ENCODE assay signal across 9 mouse cellular contexts in genomic region chr11:49251380-49251761, GRCm38 (mm10). TPM values are rescaled to one million over a fixed set of nuclear protein-coding genes. Genes with fewer than 3 reads are reported as not detected.
DNase-seq lines count a peak whose midpoint lies in the region; ATAC-seq and TF ChIP-seq lines count a peak whose summit lies in the region.
"Had no signal": no experiment of that assay in that cellular context is flagged by ENCODE, and none has a peak within 500 bp of the region (broad histone marks: within the 10 kb centered on the region; RNA-seq: fewer than 3 reads in every experiment).

No protein-coding gene starts in this region.

- peaks cover 26% of the 10 kb centered on the region for H3K4me1 ChIP-seq in heart, embryonic 11.5 days (ENCODE audit: control insufficient read depth, insufficient read depth, low read length)
- peaks cover 13 to 76% of the 10 kb centered on the region in 2 experiments for H3K4me1 ChIP-seq in CH12.LX (ENCODE audit: control insufficient read depth in 1 of 2, insufficient read depth in 2 of 2)
- H3K4me1 ChIP-seq in forebrain, postnatal 0 days (ENCODE audit: insufficient read depth) = peaks cover 11% of the 10 kb centered on the region

- H3K4me2 ChIP-seq in heart, embryonic 11.5 days = peak overlapping the region; percentile 85
- peak overlapping the region; percentile 55 for H3K4me2 ChIP-seq in CH12.LX (ENCODE audit: insufficient read depth, low read depth, poor library complexity, severe bottlenecking)
- peak overlapping the region; percentile 75 for H3K4me2 ChIP-seq in forebrain, postnatal 0 days (ENCODE audit: low read depth)

- dilution Hi-C loops in CH12.LX (cut with MboI; ENCODE audit: extremely low pct_ligation_motif_present, extremely low pct_unique_long_range_greater_than_20kb, low sequenced_read_pairs) = no loop called here

- TF ChIP-seq CTCF in CH12.LX (conservative IDR thresholded peaks at IDR 0.05 in 1 of 2, IDR thresholded peaks at IDR 0.05 in 1 of 2; ENCODE audit: low read depth in 2 of 2, low read length in 2 of 2) = no peak
- TF ChIP-seq CTCF in forebrain, postnatal 0 days (IDR thresholded peaks at IDR 0.05; ENCODE audit: low read depth) = no peak

- DNase-seq in heart, adult 18-20 months = no peak
- DNase-seq in CH12.LX (ENCODE audit: extremely low read depth) = no peak
- DNase-seq in forebrain, postnatal 0 days = no peak
- DNase-seq in left cerebral cortex, adult 8-10 months (ENCODE audit: low spot score in 2 of 2) = no peak
- no peak for DNase-seq in cerebellum, postnatal 14 days
- DNase-seq in adrenal gland, postnatal 36 days = no peak

- TF ChIP-seq EP300 in CH12.LX (IDR thresholded peaks at IDR 0.05; ENCODE audit: low read length) = peak; percentile 32; the same call in 1 of the 2 replicates

- H3K27me3 ChIP-seq in heart, embryonic 11.5 days (ENCODE audit: control insufficient read depth, insufficient read depth, low read length) = no peaks in the 10 kb centered on the region
- no peaks in the 10 kb centered on the region for H3K27me3 ChIP-seq in CH12.LX (replicated peaks)
- no peaks in the 10 kb centered on the region for H3K27me3 ChIP-seq in forebrain, postnatal 0 days (ENCODE audit: insufficient read depth, low read length)

- H3K4me3 ChIP-seq in heart, embryonic 11.5 days (ENCODE audit: low read depth, low read length) = peak overlapping the region; percentile 76
- H3K4me3 ChIP-seq in CH12.LX (replicated peaks in 1 of 3; ENCODE audit: low read depth in 2 of 3, low read length in 2 of 3, poor library complexity in 1 of 3) (peak overlapping the region; percentile 56 to 79 (median 72)), macrophage (ENCODE audit: inconsistent target) (peak overlapping the region; percentile 72)
- peak overlapping the region; percentile 61; the same call in 1 of the 2 replicates for H3K4me3 ChIP-seq in forebrain, postnatal 0 days (ENCODE audit: low read depth, low read length)

- H3K79me2 ChIP-seq in CH12.LX (replicated peaks; ENCODE audit: control insufficient read depth, extremely low read depth, insufficient read depth, poor library complexity, severe bottlenecking) (peaks cover 68% of the 10 kb centered on the region), macrophage (ENCODE audit: inconsistent target) (peaks cover 86% of the 10 kb centered on the region)

- in situ Hi-C loops in CH12.LX (cut with MboI; ENCODE audit: low pct_ligation_motif_present, low pct_unique_long_range_greater_than_20kb, low sequenced_read_pairs) = loop anchor here (25.0 kb wide), 1 partner anchor 139 kb away; the partner anchor contains the start of gene Olfr1396

- no peak overlapping the region for H3K27ac ChIP-seq in heart, embryonic 11.5 days (ENCODE audit: low read depth, low read length)
- H3K27ac ChIP-seq in CH12.LX (ENCODE audit: insufficient read depth, low read depth) (peak overlapping the region; percentile 5; the same call in 1 of the 2 replicates), macrophage (peak overlapping the region; percentile 90)
- no peak overlapping the region for H3K27ac ChIP-seq in forebrain, postnatal 0 days (ENCODE audit: low read depth, low read length)

- WGBS in heart, embryonic 11.5 days (ENCODE audit: insufficient replicate concordance) = 69% methylated on average over 7 of the region's 7 CpGs
- 72% methylated on average over 7 of the region's 7 CpGs for WGBS in forebrain, postnatal 0 days
- 1% methylated on average over 7 of the region's 7 CpGs for WGBS in macrophage (ENCODE audit: missing documents)

- ATAC-seq in heart, embryonic 11.5 days (replicated peaks; ENCODE audit: insufficient number of reproducible peaks, low FRiP score, low TSS enrichment) = no peak
- no peak for ATAC-seq in forebrain, postnatal 0 days

- TF ChIP-seq RAD21 in CH12.LX (IDR thresholded peaks at IDR 0.05; ENCODE audit: low read depth, low read length) = no peak

- peaks cover 11% of the 10 kb centered on the region; the same call in 1 of the 2 replicates for H3K36me3 ChIP-seq in heart, embryonic 11.5 days (ENCODE audit: control insufficient read depth, insufficient read depth, low read length)
- H3K36me3 ChIP-seq in CH12.LX (replicated peaks in 1 of 2; ENCODE audit: control insufficient read depth in 1 of 2, insufficient read depth in 1 of 2, low read length in 1 of 2) = peaks cover 30 to 48% of the 10 kb centered on the region in 2 experiments
- peaks cover 3% of the 10 kb centered on the region for H3K36me3 ChIP-seq in forebrain, postnatal 0 days (ENCODE audit: insufficient read depth)
- peaks cover 29% of the 10 kb centered on the region for H3K36me3 ChIP-seq in macrophage (ENCODE audit: inconsistent target)

- no peak for TF ChIP-seq POLR2A in CH12.LX (IDR thresholded peaks at IDR 0.05; ENCODE audit: low read depth, low read length)

- no peaks in the 10 kb centered on the region for H3K9me3 ChIP-seq in heart, embryonic 11.5 days (replicated peaks; ENCODE audit: control insufficient read depth, low read length)
- no peaks in the 10 kb centered on the region for H3K9me3 ChIP-seq in CH12.LX (replicated peaks; ENCODE audit: low read length)
- no peaks in the 10 kb centered on the region for H3K9me3 ChIP-seq in forebrain, postnatal 0 days (ENCODE audit: low read length)

- H3K9ac ChIP-seq in heart, embryonic 11.5 days (ENCODE audit: low read depth, low read length) = peak overlapping the region; percentile 87; the same call in 1 of the 2 replicates
- peak overlapping the region; percentile 83 for H3K9ac ChIP-seq in CH12.LX (ENCODE audit: insufficient read depth, low read depth)
- no peak overlapping the region for H3K9ac ChIP-seq in forebrain, postnatal 0 days

RNA-seq across cellular contexts. Expression of gene Mgat1, which starts 7.4 kb away (rescaled TPM):
- 32.9 and 39.1 TPM in 2 replicates for polyA plus RNA-seq in heart, embryonic 11.5 days (2014; fragmentation: Nextera tagmentation; extraction: Ambion mirVana)
- 10 to 100 TPM; 67.1 TPM for total RNA-seq in heart, adult 18-20 months (2021)
- total RNA-seq in CH12.LX (2012; rRNA removed) (83.2 and 118 TPM in 2 replicates), CH12.LX (2014; rRNA removed) (63.2 and 67.7 TPM in 2 replicates)
- polyA plus RNA-seq in CH12.LX (2012; ENCODE audit: insufficient read length, low read depth) (80.9 and 90.5 TPM in 2 replicates), macrophage (2018) (43.2 to 95.3 TPM (median 69.7 TPM) in 3 replicates)
- total RNA-seq in forebrain, postnatal 0 days (2014; rRNA removed) = 63.3 and 75.7 TPM in 2 replicates
- 25.3 and 28.1 TPM in 2 replicates for polyA plus RNA-seq in forebrain, postnatal 0 days (2015; fragmentation: Nextera tagmentation; extraction: Ambion mirVana)
- 100 to 1,000 TPM in 15 of 26 experiments, 10 to 100 TPM in 11; 45.4 to 224 (median 114) TPM for total RNA-seq in macrophage (2018; cell fraction: chromatin; rRNA removed)
- 100 to 1,000 TPM in 15 of 26 experiments, 10 to 100 TPM in 11; 59.2 to 141 (median 104) TPM for total RNA-seq in macrophage (2018; cell fraction: cytosol; rRNA removed)
- total RNA-seq in macrophage (2018; cell fraction: nucleus; rRNA removed) = 100 to 1,000 TPM in 25 of 26 experiments, 10 to 100 TPM in 1; 92.8 to 256 (median 179) TPM
- 10 to 100 TPM; 65.9 to 72.3 (median 69.2) TPM for total RNA-seq in left cerebral cortex, adult 8-10 months (2022)
- 100 to 1,000 TPM; 113 to 135 TPM for total RNA-seq in adrenal gland, postnatal 36 days (2021)

RNA-seq across cellular contexts. Expression of gene Olfr1393, which starts 26.7 kb away (rescaled TPM):
- not detected in 2 replicates for polyA plus RNA-seq in heart, embryonic 11.5 days (2014; fragmentation: Nextera tagmentation; extraction: Ambion mirVana)
- total RNA-seq in heart, adult 18-20 months (2021) = under 1 TPM; 0.41 to 0.69 TPM
- total RNA-seq in CH12.LX (2012; rRNA removed) (0.04 TPM in 1 of 2 replicates, not detected in the other), CH12.LX (2014; rRNA removed) (0.18 TPM in 1 of 2 replicates, not detected in the other)
- polyA plus RNA-seq in CH12.LX (2012; ENCODE audit: insufficient read length, low read depth) (0.08 and 0.10 TPM in 2 replicates), macrophage (2018) (not detected in 3 replicates)
- 0.08 and 0.48 TPM in 2 replicates for total RNA-seq in forebrain, postnatal 0 days (2014; rRNA removed)
- 0.10 TPM in 1 of 2 replicates, not detected in the other for polyA plus RNA-seq in forebrain, postnatal 0 days (2015; fragmentation: Nextera tagmentation; extraction: Ambion mirVana)
- total RNA-seq in macrophage (2018; cell fraction: chromatin; rRNA removed) = 1 to 10 TPM in 10 of 26 experiments, under 1 TPM in 11, not detected in 5; 0.29 to 1.9 (median 0.99) TPM
- under 1 TPM in 11 of 26 experiments, not detected in 15; 0.04 to 0.20 (median 0.11) TPM for total RNA-seq in macrophage (2018; cell fraction: cytosol; rRNA removed)
- total RNA-seq in macrophage (2018; cell fraction: nucleus; rRNA removed) = 1 to 10 TPM in 9 of 26 experiments, under 1 TPM in 16, not detected in 1; 0.17 to 2.3 (median 0.68) TPM
- 1 to 10 TPM in 2 of 4 experiments, under 1 TPM in 2; 0.65 to 1.1 (median 0.84) TPM for total RNA-seq in left cerebral cortex, adult 8-10 months (2022)
- not detected for total RNA-seq in adrenal gland, postnatal 36 days (2021)

RNA-seq across cellular contexts. Expression of gene Olfr1392, which starts 33.7 kb away (rescaled TPM):
- polyA plus RNA-seq in heart, embryonic 11.5 days (2014; fragmentation: Nextera tagmentation; extraction: Ambion mirVana) = not detected in 2 replicates
- not detected for total RNA-seq in heart, adult 18-20 months (2021)
- total RNA-seq in CH12.LX (2012; rRNA removed) = not detected in 2 replicates
- total RNA-seq in CH12.LX (2014; rRNA removed) = not detected in 2 replicates
- polyA plus RNA-seq in CH12.LX (2012; ENCODE audit: insufficient read length, low read depth) = not detected in 2 replicates
- 0.31 and 0.95 TPM in 2 replicates for total RNA-seq in forebrain, postnatal 0 days (2014; rRNA removed)
- 0.12 TPM in 1 of 2 replicates, not detected in the other for polyA plus RNA-seq in forebrain, postnatal 0 days (2015; fragmentation: Nextera tagmentation; extraction: Ambion mirVana)
- total RNA-seq in macrophage (2018; cell fraction: chromatin; rRNA removed) = under 1 TPM in 14 of 26 experiments, not detected in 12; 0.20 to 0.59 (median 0.38) TPM
- total RNA-seq in macrophage (2018; cell fraction: cytosol; rRNA removed) = under 1 TPM in 1 of 26 experiments, not detected in 25; 0.06 TPM
- total RNA-seq in macrophage (2018; cell fraction: nucleus; rRNA removed) = 1 to 10 TPM in 1 of 26 experiments, under 1 TPM in 13, not detected in 12; 0.12 to 1.3 (median 0.29) TPM
- 0.16 TPM in 1 of 3 replicates, not detected in the others for polyA plus RNA-seq in macrophage (2018)
- under 1 TPM in 3 of 4 experiments, not detected in 1; 0.18 to 0.28 (median 0.23) TPM for total RNA-seq in left cerebral cortex, adult 8-10 months (2022)
- not detected for total RNA-seq in adrenal gland, postnatal 36 days (2021)

RNA-seq across cellular contexts. Expression of gene Zfp62, which starts 48.3 kb away (rescaled TPM):
- polyA plus RNA-seq in heart, embryonic 11.5 days (2014; fragmentation: Nextera tagmentation; extraction: Ambion mirVana) = 33.9 and 36.8 TPM in 2 replicates
- total RNA-seq in heart, adult 18-20 months (2021) = 10 to 100 TPM; 27.6 to 32.6 TPM
- total RNA-seq in CH12.LX (2012; rRNA removed) (21.3 and 22.6 TPM in 2 replicates), CH12.LX (2014; rRNA removed) (38.7 and 48.8 TPM in 2 replicates)
- polyA plus RNA-seq in CH12.LX (2012; ENCODE audit: insufficient read length, low read depth) (23.2 and 25.3 TPM in 2 replicates), macrophage (2018) (20.8 to 33.5 TPM (median 22.4 TPM) in 3 replicates)
- total RNA-seq in forebrain, postnatal 0 days (2014; rRNA removed) = 55.8 and 59.5 TPM in 2 replicates
- polyA plus RNA-seq in forebrain, postnatal 0 days (2015; fragmentation: Nextera tagmentation; extraction: Ambion mirVana) = 23.9 and 25.5 TPM in 2 replicates
- total RNA-seq in macrophage (2018; cell fraction: chromatin; rRNA removed) = 100 to 1,000 TPM; 129 to 309 (median 199) TPM
- total RNA-seq in macrophage (2018; cell fraction: cytosol; rRNA removed) = 10 to 100 TPM; 24.0 to 35.5 (median 29.5) TPM
- total RNA-seq in macrophage (2018; cell fraction: nucleus; rRNA removed) = 100 to 1,000 TPM in 24 of 26 experiments, 10 to 100 TPM in 2; 79.4 to 227 (median 142) TPM
- total RNA-seq in left cerebral cortex, adult 8-10 months (2022) = 10 to 100 TPM; 64.1 to 83.4 (median 73.4) TPM
- total RNA-seq in adrenal gland, postnatal 36 days (2021) = 10 to 100 TPM; 29.7 to 33.3 TPM

RNA-seq across cellular contexts. Expression of gene Olfr10, which starts 53.2 kb away (rescaled TPM):
- polyA plus RNA-seq in heart, embryonic 11.5 days (2014; fragmentation: Nextera tagmentation; extraction: Ambion mirVana) = not detected in 2 replicates
- not detected for total RNA-seq in heart, adult 18-20 months (2021)
- total RNA-seq in CH12.LX (2012; rRNA removed) = not detected in 2 replicates
- total RNA-seq in CH12.LX (2014; rRNA removed) = not detected in 2 replicates
- not detected in 2 replicates for polyA plus RNA-seq in CH12.LX (2012; ENCODE audit: insufficient read length, low read depth)
- 0.10 TPM in 1 of 2 replicates, not detected in the other for total RNA-seq in forebrain, postnatal 0 days (2014; rRNA removed)
- not detected in 2 replicates for polyA plus RNA-seq in forebrain, postnatal 0 days (2015; fragmentation: Nextera tagmentation; extraction: Ambion mirVana)
- total RNA-seq in macrophage (2018; cell fraction: chromatin; rRNA removed) = not detected
- total RNA-seq in macrophage (2018; cell fraction: cytosol; rRNA removed) = not detected
- not detected for total RNA-seq in macrophage (2018; cell fraction: nucleus; rRNA removed)
- not detected in 3 replicates for polyA plus RNA-seq in macrophage (2018)
- not detected for total RNA-seq in left cerebral cortex, adult 8-10 months (2022)
- total RNA-seq in adrenal gland, postnatal 36 days (2021) = not detected
- polyA plus RNA-seq: brain, embryonic 14.5 days had no signal

Comparison
In these comparisons a context has a peak if more than half of its experiments do, and no peak if none do; other contexts are left out.
1. H3K27ac ChIP-seq: peak in CH12.LX (single experiment) and macrophage (single experiment); none in heart, embryonic 11.5 days (single experiment) and forebrain, postnatal 0 days (single experiment).
2. Peak in every context shown above with its lines, with median percentiles within 50 percentile points of each other: H3K4me2 ChIP-seq and H3K4me3 ChIP-seq.